Mouse (Mus musculus): ENCODE measurements around the gene Lypd5. TPM values are rescaled to one million over a fixed set of nuclear protein-coding genes. Genes with fewer than 3 reads are reported as not detected.

Gene Lypd5
- polyA plus RNA-seq, 1 experiment, result not detected

DNA sequence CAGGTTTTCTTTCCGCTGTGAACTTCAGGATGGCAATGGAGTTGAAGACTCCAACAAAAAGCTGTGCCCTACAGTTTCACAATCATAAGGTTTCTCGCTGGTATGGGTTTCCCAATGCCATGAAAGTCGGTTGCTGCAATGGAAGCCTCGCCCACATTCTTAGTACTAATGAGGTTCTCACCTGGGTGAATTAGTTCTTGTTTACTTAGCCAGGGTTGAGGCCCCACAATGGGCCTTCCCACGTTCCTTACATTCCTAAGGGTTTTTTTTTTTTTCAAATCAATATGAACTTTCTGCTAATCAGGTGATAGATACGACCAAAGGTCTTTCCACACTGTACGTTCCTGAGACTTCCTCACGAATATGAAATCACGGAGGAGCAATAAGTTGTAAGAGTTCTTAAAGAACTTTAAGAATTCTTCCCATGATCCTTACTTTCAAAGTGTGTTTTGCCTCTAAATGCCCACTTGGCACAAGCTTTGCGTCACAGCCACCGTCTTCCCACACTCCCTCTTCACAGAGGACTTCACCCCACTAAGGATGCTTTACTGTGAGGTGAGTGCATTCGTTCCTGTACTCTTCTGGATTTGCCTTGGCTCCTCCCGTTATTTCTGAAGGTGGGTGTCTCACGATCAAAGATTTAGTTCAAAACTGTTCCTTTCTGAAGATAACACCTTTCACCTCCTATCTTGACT, 21.6 kb upstream of the Lypd5 start:
- Histone ChIP-seq H3K27ac (ENCODE audit: insufficient read depth, low read length) (no peak overlapping the region), H3K4me3 (ENCODE audit: low read depth, low read length) (no peak overlapping the region), H3K27me3 (ENCODE audit: control insufficient read depth, insufficient read depth, low read length, poor library complexity, severe bottlenecking) (no peaks in the 10 kb centered on the region), H3K36me3 (ENCODE audit: control insufficient read depth, insufficient read depth, low read length, poor library complexity, severe bottlenecking) (no peaks in the 10 kb centered on the region), H3K9me3 (replicated peaks; ENCODE audit: control insufficient read depth, insufficient read depth, low read length, poor library complexity, severe bottlenecking) (peaks cover 10% of the 10 kb centered on the region), H3K9ac (ENCODE audit: low read depth, poor library complexity, severe bottlenecking) (no peak overlapping the region), H3K4me1 (ENCODE audit: control insufficient read depth, insufficient read depth, low read length) (no peaks in the 10 kb centered on the region)
- TF ChIP-seq CTCF (IDR thresholded peaks at IDR 0.05; ENCODE audit: low read depth, low read length) (no peak), EP300 (IDR thresholded peaks at IDR 0.05; ENCODE audit: insufficient read depth, low read depth, low read length) (no peak), POLR2A (IDR thresholded peaks at IDR 0.05; ENCODE audit: insufficient read depth, low read length) (no peak)

DNA sequence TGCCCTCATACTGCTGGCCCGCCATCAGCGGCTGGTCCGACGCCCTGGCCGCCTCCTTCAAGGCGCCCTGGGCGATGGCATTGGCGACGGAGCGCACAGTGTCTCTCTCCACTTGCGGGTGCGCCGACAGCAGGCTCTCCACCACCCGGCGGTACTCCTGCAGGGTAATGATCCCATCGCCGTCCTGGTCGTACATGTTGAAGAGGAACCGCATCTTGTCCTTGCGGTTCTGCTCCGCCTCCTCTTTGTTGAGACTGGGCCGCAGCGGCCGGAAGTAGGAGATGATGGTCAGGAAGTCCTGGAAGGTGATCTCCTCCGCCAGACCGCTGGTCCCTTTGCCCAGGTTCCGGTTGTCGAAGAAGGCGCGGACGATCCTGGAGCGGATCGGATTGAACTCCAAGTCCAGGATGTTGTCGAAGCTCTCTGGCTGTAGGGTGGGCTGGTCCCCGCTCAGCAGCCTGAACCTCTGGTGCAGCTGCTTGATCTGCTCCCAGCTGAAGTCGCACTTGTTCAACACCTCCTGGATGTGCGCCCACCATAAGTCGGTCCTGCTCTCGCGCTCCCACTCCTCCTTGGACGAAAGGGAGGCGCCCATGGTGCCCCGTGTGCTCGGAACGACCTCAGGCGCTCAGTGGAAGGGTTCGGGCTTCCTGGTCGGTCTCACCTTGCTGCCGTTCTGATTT, 15.6 kb upstream of the Lypd5 start, which contains the start of gene Tescl:
TSS of gene Tescl (minus strand) at position 633 of the 683 bp plus-strand sequence.
- H3K9ac ChIP-seq (ENCODE audit: low read depth, poor library complexity, severe bottlenecking), result peak within 1 kb of the TSS; percentile 37
- H3K27me3 ChIP-seq (ENCODE audit: control insufficient read depth, insufficient read depth, low read length, poor library complexity, severe bottlenecking), result 0 out of 2 replicates have a peak, but pooled peaks cover 2% of the 10 kb centered on the region
- no peaks in the 10 kb centered on the region for H3K4me1 ChIP-seq (ENCODE audit: control insufficient read depth, insufficient read depth, low read length)
- no peaks in the 10 kb centered on the region for H3K36me3 ChIP-seq (ENCODE audit: control insufficient read depth, insufficient read depth, low read length, poor library complexity, severe bottlenecking)
- H3K9me3 ChIP-seq (replicated peaks; ENCODE audit: control insufficient read depth, insufficient read depth, low read length, poor library complexity, severe bottlenecking), result no peaks in the 10 kb centered on the region
- TF ChIP-seq CTCF (IDR thresholded peaks at IDR 0.05; ENCODE audit: low read depth, low read length) (no peak), POLR2A (IDR thresholded peaks at IDR 0.05; ENCODE audit: insufficient read depth, low read length) (peak; percentile 38), EP300 (IDR thresholded peaks at IDR 0.05; ENCODE audit: insufficient read depth, low read depth, low read length) (no peak)
- H3K4me3 ChIP-seq (ENCODE audit: low read depth, low read length), result peak within 1 kb of the TSS; percentile 76
- H3K27ac ChIP-seq (ENCODE audit: insufficient read depth, low read length), result no peak within 1 kb of the TSS

DNA sequence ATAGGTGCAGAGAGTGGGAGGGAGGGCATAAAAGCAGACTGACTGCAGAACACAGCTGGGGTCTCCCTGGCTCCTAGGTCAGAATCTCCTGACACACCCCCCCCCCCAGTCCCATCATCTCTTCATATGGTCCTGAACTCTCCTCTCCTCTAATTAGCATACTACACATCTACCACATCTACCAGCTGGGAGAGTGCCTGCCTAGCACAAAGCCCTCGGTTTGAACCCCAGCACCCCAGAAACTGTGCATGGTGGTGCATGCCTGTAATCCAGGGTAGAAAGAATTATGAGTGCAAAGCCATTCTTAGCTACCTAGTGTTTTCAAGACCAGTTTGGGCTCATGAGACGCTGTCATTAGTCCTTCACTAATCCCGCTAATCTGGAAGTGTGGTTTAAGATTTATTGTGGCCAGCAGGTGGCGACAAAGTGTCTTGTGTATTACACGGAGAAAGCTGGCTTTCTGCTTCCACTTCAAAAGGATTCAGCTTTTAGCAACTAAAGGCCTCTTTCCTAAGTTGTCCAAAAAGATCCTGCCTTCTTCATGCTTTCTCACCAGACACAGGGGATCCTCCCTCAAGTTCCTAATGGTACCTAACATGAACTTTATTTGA, 13.2 kb upstream of the Lypd5 start:
- Histone ChIP-seq H3K36me3 (ENCODE audit: control insufficient read depth, insufficient read depth, low read length, poor library complexity, severe bottlenecking) (no peaks in the 10 kb centered on the region), H3K4me3 (ENCODE audit: low read depth, low read length) (no peak overlapping the region), H3K27me3 (ENCODE audit: control insufficient read depth, insufficient read depth, low read length, poor library complexity, severe bottlenecking) (0 out of 2 replicates have a peak, but pooled peaks cover 2% of the 10 kb centered on the region), H3K4me1 (ENCODE audit: control insufficient read depth, insufficient read depth, low read length) (no peaks in the 10 kb centered on the region), H3K9me3 (replicated peaks; ENCODE audit: control insufficient read depth, insufficient read depth, low read length, poor library complexity, severe bottlenecking) (no peaks in the 10 kb centered on the region), H3K27ac (ENCODE audit: insufficient read depth, low read length) (no peak overlapping the region), H3K9ac (ENCODE audit: low read depth, poor library complexity, severe bottlenecking) (no peak overlapping the region)
- TF ChIP-seq CTCF (IDR thresholded peaks at IDR 0.05; ENCODE audit: low read depth, low read length), result no peak
- TF ChIP-seq POLR2A (IDR thresholded peaks at IDR 0.05; ENCODE audit: insufficient read depth, low read length), result no peak
- no peak for TF ChIP-seq EP300 (IDR thresholded peaks at IDR 0.05; ENCODE audit: insufficient read depth, low read depth, low read length)

DNA sequence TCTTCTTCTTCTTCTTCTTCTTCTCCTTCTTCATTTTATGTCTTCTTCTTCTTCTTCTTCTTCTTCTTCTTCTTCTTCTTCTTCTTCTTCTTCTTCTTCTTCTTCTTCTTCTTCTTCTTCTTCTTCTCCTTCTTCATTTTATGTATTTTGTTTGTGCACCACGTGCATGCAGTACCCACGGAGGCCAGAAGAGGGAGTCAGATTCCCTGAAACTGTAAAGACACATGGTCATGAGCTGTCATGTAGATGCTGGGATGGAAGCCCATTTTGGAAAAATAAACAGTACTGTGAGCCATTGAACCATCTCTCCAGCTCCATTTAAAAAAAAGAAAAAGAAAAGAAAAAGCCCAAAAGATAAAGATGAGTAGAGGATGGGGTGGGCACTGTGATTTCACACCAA, 10.8 kb upstream of the Lypd5 start:
- Histone ChIP-seq H3K9ac (ENCODE audit: low read depth, poor library complexity, severe bottlenecking) (no peak overlapping the region), H3K27me3 (ENCODE audit: control insufficient read depth, insufficient read depth, low read length, poor library complexity, severe bottlenecking) (0 out of 2 replicates have a peak, but pooled peaks cover 2% of the 10 kb centered on the region), H3K4me1 (ENCODE audit: control insufficient read depth, insufficient read depth, low read length) (no peaks in the 10 kb centered on the region), H3K36me3 (ENCODE audit: control insufficient read depth, insufficient read depth, low read length, poor library complexity, severe bottlenecking) (no peaks in the 10 kb centered on the region), H3K27ac (ENCODE audit: insufficient read depth, low read length) (no peak overlapping the region), H3K4me3 (ENCODE audit: low read depth, low read length) (no peak overlapping the region), H3K9me3 (replicated peaks; ENCODE audit: control insufficient read depth, insufficient read depth, low read length, poor library complexity, severe bottlenecking) (no peaks in the 10 kb centered on the region)
- TF ChIP-seq CTCF (IDR thresholded peaks at IDR 0.05; ENCODE audit: low read depth, low read length), result no peak
- no peak for TF ChIP-seq POLR2A (IDR thresholded peaks at IDR 0.05; ENCODE audit: insufficient read depth, low read length)
- no peak for TF ChIP-seq EP300 (IDR thresholded peaks at IDR 0.05; ENCODE audit: insufficient read depth, low read depth, low read length)

DNA sequence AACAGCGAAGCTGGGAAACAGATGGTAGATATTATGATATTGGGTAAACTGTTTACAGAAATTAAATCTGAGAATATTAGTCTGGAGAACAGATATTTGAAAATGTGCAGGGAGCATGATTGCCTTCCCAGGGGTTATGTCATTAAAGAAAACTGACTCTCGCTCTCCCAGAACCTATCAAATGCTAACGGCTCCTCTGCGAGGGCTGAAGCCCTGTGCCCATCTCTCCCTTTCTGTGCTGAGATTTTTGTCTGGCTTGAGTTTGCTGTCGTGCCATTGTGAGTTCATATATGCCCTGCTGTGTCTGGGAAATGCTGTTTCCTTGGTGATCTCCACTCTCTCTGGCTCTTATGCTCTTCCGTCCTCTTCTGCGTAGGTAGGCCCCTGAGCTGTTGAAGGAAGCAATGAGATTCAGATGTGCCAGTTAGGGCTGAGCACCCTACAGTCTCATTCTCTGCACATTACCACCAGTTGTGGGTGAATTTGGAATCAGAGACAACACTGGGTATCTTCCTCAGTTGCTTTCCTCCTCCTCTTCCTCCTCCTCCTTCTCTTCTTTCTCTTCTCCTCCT, 5.2 kb upstream of the Lypd5 start:
- no peaks in the 10 kb centered on the region for H3K36me3 ChIP-seq (ENCODE audit: control insufficient read depth, insufficient read depth, low read length, poor library complexity, severe bottlenecking)
- no peaks in the 10 kb centered on the region for H3K27me3 ChIP-seq (ENCODE audit: control insufficient read depth, insufficient read depth, low read length, poor library complexity, severe bottlenecking)
- H3K27ac ChIP-seq (ENCODE audit: insufficient read depth, low read length), result no peak overlapping the region
- no peak overlapping the region for H3K9ac ChIP-seq (ENCODE audit: low read depth, poor library complexity, severe bottlenecking)
- H3K9me3 ChIP-seq (replicated peaks; ENCODE audit: control insufficient read depth, insufficient read depth, low read length, poor library complexity, severe bottlenecking), result no peaks in the 10 kb centered on the region
- H3K4me3 ChIP-seq (ENCODE audit: low read depth, low read length), result no peak overlapping the region
- no peaks in the 10 kb centered on the region for H3K4me1 ChIP-seq (ENCODE audit: control insufficient read depth, insufficient read depth, low read length)
- no peak for TF ChIP-seq CTCF (IDR thresholded peaks at IDR 0.05; ENCODE audit: low read depth, low read length)

Measured in ES-Bruce4 (cell line).